Mouse (Mus musculus) kidney, adult 2 months (tissue): ENCODE data around the gene Sufu.

Experiments
- CTCF ChIP-seq: fragments of 200-500 bp; conservative IDR thresholded peaks from 2 replicates; pipeline ENCODE4 v1.5.1; 2011; ENCODE audit warnings: low read depth, mild to moderate bottlenecking, control low read depth, low read length, moderate library complexity, mixed read lengths; ENCODE audit not compliant: insufficient read depth, insufficient read length
- POLR2A ChIP-seq: fragments of 200-500 bp; IDR thresholded peaks from one replicate; pipeline ENCODE4 v1.6.1; 2011; ENCODE audit warnings: low read depth, low read length, control low read depth

DNA sequence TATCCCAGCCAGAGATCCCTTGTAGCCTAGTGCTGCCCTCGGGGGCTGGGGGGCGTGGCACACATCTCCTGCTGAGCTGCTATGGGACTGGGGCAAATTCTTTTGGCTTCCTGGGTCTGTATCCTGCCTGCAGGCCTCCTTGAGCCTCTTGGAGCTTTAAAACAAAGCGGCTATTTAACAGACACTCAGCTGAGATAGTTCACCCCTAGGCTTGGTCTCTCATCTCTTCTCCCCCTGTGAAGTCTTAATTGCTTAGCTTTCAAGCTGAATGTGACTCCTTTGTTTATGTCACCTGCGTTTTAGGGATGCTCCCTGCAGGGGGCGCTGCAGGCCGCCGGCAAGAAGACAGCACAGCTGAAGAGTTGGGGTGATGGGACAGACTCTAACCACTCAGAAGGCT, 38.8 kb downstream of the Sufu start:
- peak; percentile 51 for TF ChIP-seq CTCF
- TF ChIP-seq POLR2A, result no peak
